Mouse (Mus musculus) embryo, embryonic 11.5 days (tissue): Measurements from ENCODE around the gene Gmppa.

Experiments used
- DNase-seq: peaks from one replicate; pipeline ENCODE4 v3.0.0-alpha.2; 2012; ENCODE audit warnings: low read depth, low spot score

The Gmppa gene

GRCm38 (mm10) chr1:75435475-75436328 is at the start of gene Gmppa:
TSS of gene Gmppa (plus strand) at chr1:75435930.
- peak; percentile 78 for DNase-seq

- DNase-seq = no peak
Measured at GRCm38 (mm10) chr1:75386149-75386548, 49.6 kb upstream of the Gmppa start.

- DNase-seq = no peak
Measured at GRCm38 (mm10) chr1:75387469-75387928, 48.2 kb upstream of the Gmppa start.

GRCm38 (mm10) chr1:75387929-75388897 is 47.5 kb upstream of the Gmppa start:
- no peak for DNase-seq

- no peak for DNase-seq
Measured at GRCm38 (mm10) chr1:75388898-75389515, 46.7 kb upstream of the Gmppa start.

GRCm38 (mm10) chr1:75393139-75393538 is 42.6 kb upstream of the Gmppa start:
- no peak for DNase-seq

GRCm38 (mm10) chr1:75393846-75394245 is 41.9 kb upstream of the Gmppa start:
- no peak for DNase-seq

GRCm38 (mm10) chr1:75398761-75399402 is 36.8 kb upstream of the Gmppa start:
- DNase-seq = no peak

- DNase-seq = peak; percentile 61
Measured at GRCm38 (mm10) chr1:75399755-75400492, 35.8 kb upstream of the Gmppa start.

GRCm38 (mm10) chr1:75400493-75401115 is 35.1 kb upstream of the Gmppa start:
- DNase-seq = no peak

- no peak for DNase-seq
Measured at GRCm38 (mm10) chr1:75405547-75405946, 30.2 kb upstream of the Gmppa start.

GRCm38 (mm10) chr1:75406173-75406572 is 29.6 kb upstream of the Gmppa start:
- no peak for DNase-seq

GRCm38 (mm10) chr1:75407056-75407455 is 28.7 kb upstream of the Gmppa start:
- no peak for DNase-seq

GRCm38 (mm10) chr1:75408210-75408609 is 27.5 kb upstream of the Gmppa start:
- no peak for DNase-seq

- DNase-seq = no peak
Measured at GRCm38 (mm10) chr1:75409950-75410349, 25.8 kb upstream of the Gmppa start.

GRCm38 (mm10) chr1:75412196-75412595 is 23.5 kb upstream of the Gmppa start:
- no peak for DNase-seq

GRCm38 (mm10) chr1:75413749-75414148 is 22.0 kb upstream of the Gmppa start:
- no peak for DNase-seq

GRCm38 (mm10) chr1:75421794-75422193 is 13.9 kb upstream of the Gmppa start:
- no peak for DNase-seq

- no peak for DNase-seq
Measured at GRCm38 (mm10) chr1:75422216-75422822, 13.4 kb upstream of the Gmppa start.
